9 mouse cellular contexts compared by ENCODE assay signal in the genomic region with DNA sequence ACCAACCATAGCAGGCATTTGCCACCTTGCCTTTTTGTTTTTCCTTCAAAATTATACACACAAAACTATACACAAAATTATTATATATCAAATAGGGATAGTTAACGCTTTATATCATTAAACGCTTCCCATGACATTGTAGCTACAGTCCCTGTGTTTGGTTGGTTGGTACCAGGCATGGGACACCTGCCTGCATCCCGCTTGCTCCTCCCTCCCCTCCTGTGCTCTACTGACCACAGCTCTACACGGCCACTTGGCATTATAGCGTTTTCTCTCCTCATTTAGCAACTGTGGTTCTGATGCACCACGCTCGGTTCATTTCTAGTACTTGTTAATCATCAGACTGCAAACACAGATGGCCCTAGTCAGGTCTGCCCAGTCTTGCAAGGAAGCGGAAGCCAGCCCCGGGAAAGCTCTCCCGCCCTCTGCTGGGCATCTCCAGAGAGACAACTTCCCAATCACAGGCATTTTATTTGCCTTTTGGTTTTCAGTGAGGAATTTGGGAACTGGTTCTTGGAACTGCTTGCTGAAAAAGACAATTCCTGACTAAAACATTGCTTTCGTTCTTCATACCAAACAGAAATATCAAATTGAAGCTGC. TPM values are rescaled to one million over a fixed set of nuclear protein-coding genes. Genes with fewer than 3 reads are reported as not detected.
DNase-seq lines count a peak whose midpoint lies in the region; ATAC-seq and TF ChIP-seq lines count a peak whose summit lies in the region.
"Had no signal": no experiment of that assay in that cellular context is flagged by ENCODE, and none has a peak within 500 bp of the region (broad histone marks: within the 10 kb centered on the region; RNA-seq: fewer than 3 reads in every experiment).

No protein-coding gene starts in this region.

- no peak for TF ChIP-seq EP300 in heart, postnatal 0 days (IDR thresholded peaks at IDR 0.05; ENCODE audit: low read depth)

- no peaks in the 10 kb centered on the region for H3K36me3 ChIP-seq in forebrain, embryonic 12.5 days (replicated peaks)
- H3K36me3 ChIP-seq in heart, postnatal 0 days (replicated peaks; ENCODE audit: control insufficient read depth, insufficient read depth, low read length) = no peaks in the 10 kb centered on the region
- H3K36me3 ChIP-seq: embryonic facial prominence, embryonic 15.5 days had no signal

- peak; percentile 84 for TF ChIP-seq CTCF in heart, postnatal 0 days (IDR thresholded peaks at IDR 0.05; ENCODE audit: low read depth)
- peak; percentile 78 for TF ChIP-seq CTCF in lung, adult 2 months (IDR thresholded peaks at IDR 0.05; ENCODE audit: insufficient read depth, low read length)

- peak; percentile 65 for DNase-seq in ES-CJ7 (ENCODE audit: low read depth, low spot score)
- peak; percentile 83 for DNase-seq in heart, postnatal 0 days (ENCODE audit: low spot score)
- DNase-seq in layer of hippocampus, adult 11-12 months (ENCODE audit: low spot score) = peak; percentile 89
- DNase-seq in lung, adult 2 months = peak; percentile 77
- peak; percentile 31 for DNase-seq in ovary, adult 18-20 months (ENCODE audit: low spot score)
- DNase-seq in thymus, postnatal 14 days = peak; percentile 72

- H3K4me2 ChIP-seq in forebrain, embryonic 12.5 days = no peak overlapping the region
- H3K4me2 ChIP-seq in heart, postnatal 0 days (ENCODE audit: low read depth, low read length) = peak overlapping the region; percentile 3; the same call in 1 of the 2 replicates
- H3K4me2 ChIP-seq: embryonic facial prominence, embryonic 15.5 days had no signal

- H3K4me3 ChIP-seq in forebrain, embryonic 12.5 days (replicated peaks) = no peak overlapping the region
- no peak overlapping the region for H3K4me3 ChIP-seq in heart, postnatal 0 days (ENCODE audit: low read depth, low read length)
- no peak overlapping the region for H3K4me3 ChIP-seq in lung, adult 2 months (replicated peaks; ENCODE audit: extremely low read depth, low read depth, low read length)
- H3K4me3 ChIP-seq: embryonic facial prominence, embryonic 15.5 days had no signal

- peak; percentile 93 for ATAC-seq in cerebellum, adult (ENCODE audit: insufficient number of reproducible peaks, low FRiP score, low TSS enrichment)
- 0 out of 2 replicates have a peak, but pooled peaks have one; percentile 46 for ATAC-seq in forebrain, embryonic 12.5 days (ENCODE audit: low FRiP score)
- peak; percentile 79 for ATAC-seq in heart, postnatal 0 days (ENCODE audit: insufficient read depth, low read depth)

- H3K4me1 ChIP-seq in forebrain, embryonic 12.5 days = peaks cover 2% of the 10 kb centered on the region
- no peaks in the 10 kb centered on the region for H3K4me1 ChIP-seq in heart, postnatal 0 days (ENCODE audit: control insufficient read depth, insufficient read depth)
- peaks cover 3% of the 10 kb centered on the region; the same call in 1 of the 2 replicates for H3K4me1 ChIP-seq in lung, adult 2 months (ENCODE audit: control insufficient read depth, insufficient read depth, low read length)

- no peak overlapping the region for H3K9ac ChIP-seq in forebrain, embryonic 12.5 days
- no peak overlapping the region for H3K9ac ChIP-seq in heart, postnatal 0 days (replicated peaks; ENCODE audit: low read depth, low read length)
- H3K9ac ChIP-seq: embryonic facial prominence, embryonic 15.5 days had no signal

- 50% methylated on average over 11 of the region's 11 CpGs for whole genome bisulfite sequencing in forebrain, embryonic 12.5 days
- WGBS in heart, postnatal 0 days = 34% methylated on average over 11 of the region's 11 CpGs
- WGBS in lung, adult 2 months = 34% methylated on average over 11 of the region's 11 CpGs

- H3K27me3 ChIP-seq in forebrain, embryonic 12.5 days = no peaks in the 10 kb centered on the region
- H3K27me3 ChIP-seq in heart, postnatal 0 days (ENCODE audit: control insufficient read depth, insufficient read depth, low read length) = no peaks in the 10 kb centered on the region
- H3K27me3 ChIP-seq: embryonic facial prominence, embryonic 15.5 days had no signal

- no peaks in the 10 kb centered on the region for H3K9me3 ChIP-seq in forebrain, embryonic 12.5 days
- no peaks in the 10 kb centered on the region for H3K9me3 ChIP-seq in heart, postnatal 0 days (replicated peaks; ENCODE audit: control insufficient read depth, low read length)
- H3K9me3 ChIP-seq: embryonic facial prominence, embryonic 15.5 days had no signal

- no peak overlapping the region for H3K27ac ChIP-seq in forebrain, embryonic 12.5 days
- H3K27ac ChIP-seq in heart, postnatal 0 days (ENCODE audit: low read depth) = no peak overlapping the region
- H3K27ac ChIP-seq: embryonic facial prominence, embryonic 15.5 days had no signal

- no peak for TF ChIP-seq POLR2A in lung, adult 2 months (IDR thresholded peaks at IDR 0.05; ENCODE audit: borderline replicate concordance, extremely low read depth, low read depth, low read length)

RNA-seq across cellular contexts. Expression of a gene that starts 15.5 kb away (rescaled TPM):
- 40.0 and 41.0 TPM in 2 replicates for polyA plus RNA-seq in forebrain, embryonic 12.5 days (2016; fragmentation: Nextera tagmentation; extraction: Ambion mirVana)
- total RNA-seq in heart, postnatal 0 days (2014; rRNA removed; ENCODE audit: low replicate concordance) = 7.7 and 7.9 TPM in 2 replicates
- 12.3 and 13.6 TPM in 2 replicates for polyA plus RNA-seq in heart, postnatal 0 days (2015; fragmentation: Nextera tagmentation; extraction: Ambion mirVana)
- 4.4 and 4.8 TPM in 2 replicates for polyA plus RNA-seq in lung, adult 2 months (2012; rRNA removed)

RNA-seq across cellular contexts. Expression of a gene that starts 15.8 kb away (rescaled TPM):
- 18.1 and 19.5 TPM in 2 replicates for polyA plus RNA-seq in forebrain, embryonic 12.5 days (2016; fragmentation: Nextera tagmentation; extraction: Ambion mirVana)
- 1.2 and 11.0 TPM in 2 replicates for total RNA-seq in heart, postnatal 0 days (2014; rRNA removed; ENCODE audit: low replicate concordance)
- 5.0 and 5.7 TPM in 2 replicates for polyA plus RNA-seq in heart, postnatal 0 days (2015; fragmentation: Nextera tagmentation; extraction: Ambion mirVana)
- polyA plus RNA-seq in lung, adult 2 months (2012; rRNA removed) = 2.9 and 6.1 TPM in 2 replicates

Comparison
In these comparisons a context has a peak if more than half of its experiments do, and no peak if none do; other contexts are left out.
1. DNase-seq: peak in every context shown above with its lines; median percentile 89 in layer of hippocampus, adult 11-12 months; 83 in heart, postnatal 0 days; 77 in lung, adult 2 months; 72 in thymus, postnatal 14 days; 65 in ES-CJ7; 31 in ovary, adult 18-20 months.